Mouse (Mus musculus) liver, adult 2 months (tissue): ENCODE results near the gene Glp1r.

Experiments used
- CTCF ChIP-seq: fragments of 200-500 bp; IDR thresholded peaks from 2 replicates; pipeline ENCODE4 v1.5.1; 2011; ENCODE audit warnings: low read depth, low read length, control low read depth
- POLR2A ChIP-seq: fragments of 200-500 bp; IDR thresholded peaks from 2 replicates; pipeline ENCODE4 v1.6.1; 2011; ENCODE audit warnings: low read length, control low read depth; ENCODE audit not compliant: insufficient read depth; ENCODE audit errors: extremely low read depth

DNA sequence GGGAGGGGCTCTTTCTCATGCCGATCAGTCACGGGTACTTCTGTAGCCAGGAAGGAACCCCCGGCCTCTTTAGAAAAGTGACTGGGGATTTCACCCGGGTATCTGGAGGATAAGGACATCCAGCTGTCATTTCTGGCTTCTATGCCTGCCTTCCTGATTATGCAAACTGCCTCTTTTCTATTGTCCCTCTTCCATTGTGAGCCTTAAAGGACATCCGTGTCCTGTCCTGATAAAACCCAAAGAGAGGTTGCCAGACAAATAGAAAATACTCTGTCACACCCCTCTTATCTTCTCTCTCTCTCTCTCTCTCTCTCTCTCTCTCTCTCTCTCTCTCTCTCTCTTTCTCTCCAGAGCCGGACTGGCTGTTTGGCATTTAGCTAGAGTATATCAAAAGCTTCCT is 19.4 kb upstream of the Glp1r start:
- TF ChIP-seq POLR2A (no peak), CTCF (no peak)
